Mouse (Mus musculus): Measurements from ENCODE around the gene Guca1b. TPM values are rescaled to one million over a fixed set of nuclear protein-coding genes. Genes with fewer than 3 reads are reported as not detected.
"Not testable (repeated sequence)": the region's sequence is repeated elsewhere in the genome, so short reads cannot be mapped to it uniquely, and the experiment has no call there.

Guca1b gene
- total RNA-seq, 2 experiments from 2014 or later: 0.54 to 0.78 TPM

GRCm38 (mm10) chr17:47384064-47384463 lies 1.1 kb upstream of the Guca1b start:
- intact Hi-C loops (cut with DNase I): no loop called here

GRCm38 (mm10) chr17:47386649-47387048 lies 1.5 kb downstream of the Guca1b start:
- peak; percentile 76 for TF ChIP-seq CTCF (IDR thresholded peaks at IDR 0.05)
- no peak overlapping the region for H3K4me3 ChIP-seq
- H3K27ac ChIP-seq: no peak overlapping the region
- peak; percentile 44 for DNase-seq
- intact Hi-C loops (cut with DNase I): loop anchor here (5.0 kb wide), 1 partner anchor 96 kb away; no protein-coding TSS in a partner anchor

More at GRCm38 (mm10) chr17:47384064-47384463, 1.1 kb upstream of the Guca1b start:
- peak; percentile 31 for TF ChIP-seq CTCF (IDR thresholded peaks at IDR 0.05)
- Histone ChIP-seq H3K4me3 (no peak overlapping the region), H3K27ac (no peak overlapping the region)
- DNase-seq: no peak

GRCm38 (mm10) chr17:47394223-47394869 lies 9.2 kb downstream of the Guca1b start:
- H3K4me3 ChIP-seq: peak overlapping the region; percentile 69
- H3K27ac ChIP-seq: no peak overlapping the region
- no peak for TF ChIP-seq CTCF (IDR thresholded peaks at IDR 0.05)
- no peak for DNase-seq
- intact Hi-C loops (cut with DNase I): no loop called here

- intact Hi-C loops (cut with DNase I): no loop called here
- TF ChIP-seq CTCF (IDR thresholded peaks at IDR 0.05): no peak
- DNase-seq: peak; percentile 56
- H3K27ac ChIP-seq: no peak overlapping the region
- peak overlapping the region; percentile 69 for H3K4me3 ChIP-seq
These were observed 10.3 kb downstream of the Guca1b start for GRCm38 (mm10) chr17:47395376-47395913.

- no peak for TF ChIP-seq CTCF (IDR thresholded peaks at IDR 0.05)
- H3K27ac ChIP-seq: no peak overlapping the region
- no peak overlapping the region for H3K4me3 ChIP-seq
These were observed 13.9 kb downstream of the Guca1b start for GRCm38 (mm10) chr17:47399091-47399490.

GRCm38 (mm10) chr17:47400451-47400850 lies 15.3 kb downstream of the Guca1b start, which contains the start of gene Guca1a:
Guca1a (minus strand) TSS chr17:47400584.
- Histone ChIP-seq H3K27ac (no peak within 1 kb of the TSS), H3K4me3 (no peak within 1 kb of the TSS)
- intact Hi-C loops (cut with DNase I): no loop called here
- DNase-seq: no peak
- TF ChIP-seq CTCF (IDR thresholded peaks at IDR 0.05): no peak

More at GRCm38 (mm10) chr17:47399091-47399490, 13.9 kb downstream of the Guca1b start:
- DNase-seq: no peak
- intact Hi-C loops (cut with DNase I): no loop called here

GRCm38 (mm10) chr17:47407717-47408557 lies 22.7 kb downstream of the Guca1b start:
- Histone ChIP-seq H3K27ac (no peak overlapping the region), H3K4me3 (no peak overlapping the region)
- no peak for DNase-seq
- no peak for TF ChIP-seq CTCF (IDR thresholded peaks at IDR 0.05)
- intact Hi-C loops (cut with DNase I): loop anchor here (2.0 kb wide), 1 partner anchor 75 kb away; no protein-coding TSS in a partner anchor

GRCm38 (mm10) chr17:47408558-47408898 lies 23.3 kb downstream of the Guca1b start:
- peak; percentile 78 for TF ChIP-seq CTCF (IDR thresholded peaks at IDR 0.05)

GRCm38 (mm10) chr17:47409897-47410861 lies 25.0 kb downstream of the Guca1b start:
- peak overlapping the region; percentile 54 for H3K4me3 ChIP-seq
- not testable (repeated sequence) for H3K27ac ChIP-seq, DNase-seq
- intact Hi-C loops (cut with DNase I): loop anchor here (2.0 kb wide), 1 partner anchor 73 kb away; no protein-coding TSS in a partner anchor

More at GRCm38 (mm10) chr17:47408558-47408898, 23.3 kb downstream of the Guca1b start:
- Histone ChIP-seq H3K4me3 (no peak overlapping the region), H3K27ac (no peak overlapping the region)
- peak; percentile 62 for DNase-seq
- intact Hi-C loops (cut with DNase I): loop anchor here (2.0 kb wide), 1 partner anchor 74 kb away; no protein-coding TSS in a partner anchor

- H3K27ac ChIP-seq: no peak overlapping the region
- H3K4me3 ChIP-seq: no peak overlapping the region
- intact Hi-C loops (cut with DNase I): no loop called here
- no peak for DNase-seq
- no peak for TF ChIP-seq CTCF (IDR thresholded peaks at IDR 0.05)
These were observed 35.0 kb downstream of the Guca1b start for GRCm38 (mm10) chr17:47420195-47420594.

- TF ChIP-seq CTCF (IDR thresholded peaks at IDR 0.05): no peak
- no peak for DNase-seq
- Histone ChIP-seq H3K27ac (no peak overlapping the region), H3K4me3 (no peak overlapping the region)
- intact Hi-C loops (cut with DNase I): no loop called here
These were observed 36.4 kb downstream of the Guca1b start for GRCm38 (mm10) chr17:47421566-47421965.

GRCm38 (mm10) chr17:47422616-47423015 lies 37.4 kb downstream of the Guca1b start:
- H3K4me3 ChIP-seq; DNase-seq; H3K27ac ChIP-seq; intact Hi-C loops (cut with DNase I): not testable (repeated sequence)

Data from gastrocnemius, adult 2 months (tissue).